Mouse (Mus musculus) C2C12 (cell line): Measurements from ENCODE around the gene Gm10272. TPM values are rescaled to one million over a fixed set of nuclear protein-coding genes. Genes with fewer than 3 reads are reported as not detected.
"Not testable (repeated sequence)": the region's sequence is repeated elsewhere in the genome, so short reads cannot be mapped to it uniquely, and the experiment has no call there.

ENCODE experiments used
- H3K27me3 ChIP-seq: one replicate; pipeline ENCODE4 v1.6.1; 2011; ENCODE audit not compliant: control insufficient read depth, insufficient read depth, insufficient read length
- H3K36me3 ChIP-seq: one replicate; pipeline ENCODE4 v1.6.1; 2011; ENCODE audit not compliant: control insufficient read depth, insufficient read depth
- H3K4me3 ChIP-seq: one replicate; pipeline ENCODE4 v1.5.1; 2011; ENCODE audit warnings: mild to moderate bottlenecking, control low read depth; ENCODE audit not compliant: poor library complexity, insufficient read depth, severe bottlenecking
- H3K79me2 ChIP-seq: one replicate; pipeline ENCODE4 v1.6.1; 2011; ENCODE audit not compliant: control insufficient read depth, insufficient read depth
- H3K79me3 ChIP-seq: one replicate; pipeline ENCODE4 v1.6.1; 2011; ENCODE audit warnings: low read depth, control low read depth
- H3ac ChIP-seq: one replicate; pipeline ENCODE3; 2011; ENCODE audit warnings: low read depth; ENCODE audit not compliant: control insufficient read depth, insufficient read length
- CEBPB ChIP-seq: IDR thresholded peaks from one replicate; pipeline ENCODE4 v1.6.1; 2011; ENCODE audit warnings: low read depth, mild to moderate bottlenecking, control low read depth, moderate library complexity
- CTCF ChIP-seq: IDR thresholded peaks from one replicate; pipeline ENCODE4 v1.5.1; 2011; ENCODE audit not compliant: control insufficient read depth, insufficient read depth, insufficient read length
- FOSL1 ChIP-seq: IDR thresholded peaks from one replicate; pipeline ENCODE4 v1.8.0; 2011; ENCODE audit warnings: mild to moderate bottlenecking, low read length; ENCODE audit not compliant: poor library complexity, insufficient read depth, severe bottlenecking
- MAX ChIP-seq: IDR thresholded peaks from one replicate; pipeline ENCODE4 v1.6.1; 2011; ENCODE audit warnings: mild to moderate bottlenecking, control low read depth
- MYOD1 ChIP-seq: IDR thresholded peaks from one replicate; pipeline ENCODE4 v1.6.1; 2011; ENCODE audit warnings: low read depth; ENCODE audit not compliant: control insufficient read depth, insufficient read length
- MYOG ChIP-seq: IDR thresholded peaks from one replicate; pipeline ENCODE4 v1.6.1; 2011; ENCODE audit not compliant: control insufficient read depth, insufficient read length; ENCODE audit errors: extremely low read depth
- USF1 ChIP-seq: IDR thresholded peaks from one replicate; pipeline ENCODE4 v1.6.1; 2011; ENCODE audit warnings: low read depth, mild to moderate bottlenecking, control low read depth, moderate library complexity
- polyA plus RNA-seq: library from polyadenylated mRNA; unstranded; fragments of >200 nt; fragmentation: generic; extraction: Trizol; gene quantifications from one replicate; pipeline ENCODE4 v1.2.1, GENCODE M21; 2012; ENCODE audit warnings: missing spikeins

Gm10272 gene
- polyA plus RNA-seq, 1 experiment, result not detected

DNA sequence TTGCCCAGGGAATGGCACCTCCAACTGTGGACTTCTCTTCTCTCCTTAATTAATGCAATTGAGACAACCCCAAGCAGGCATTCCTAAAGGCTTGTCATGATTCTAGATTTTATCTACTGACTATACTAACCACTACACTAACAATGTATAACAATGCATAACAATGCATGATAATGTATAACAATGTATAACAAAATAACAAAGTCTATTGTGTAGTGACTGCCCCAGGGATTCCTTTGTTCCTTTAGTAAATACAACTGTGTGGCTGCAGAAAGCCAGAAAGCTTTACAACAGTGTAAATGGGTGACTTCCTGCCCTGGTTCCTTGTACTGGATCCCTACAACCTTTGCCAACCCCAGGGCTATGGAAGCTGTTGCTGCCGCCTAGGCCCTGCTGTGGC, 29.5 kb downstream of the Gm10272 start:
- TF ChIP-seq CEBPB, result no peak
- no peak for TF ChIP-seq MYOD1
- no peak for TF ChIP-seq MYOG
- TF ChIP-seq USF1, result no peak
- no peak for TF ChIP-seq MAX
- no peak for TF ChIP-seq FOSL1
- TF ChIP-seq CTCF, result no peak
- H3K79me2 ChIP-seq, result no peaks in the 10 kb centered on the region
- H3K36me3 ChIP-seq, result no peaks in the 10 kb centered on the region
- no peaks in the 10 kb centered on the region for H3K79me3 ChIP-seq
- H3K4me3 ChIP-seq, result no peak overlapping the region
- peaks cover 9% of the 10 kb centered on the region for H3K27me3 ChIP-seq
- no peak overlapping the region for H3ac ChIP-seq

GRCm38 (mm10) chr10:77738929-77739328, 32.5 kb downstream of the Gm10272 start:
- TF ChIP-seq USF1, result no peak
- no peak for TF ChIP-seq CEBPB
- TF ChIP-seq MYOD1, result no peak
- no peak for TF ChIP-seq MYOG
- TF ChIP-seq CTCF, result no peak
- no peak for TF ChIP-seq MAX
- no peak for TF ChIP-seq FOSL1
- H3K27me3 ChIP-seq, result peaks cover 24% of the 10 kb centered on the region
- no peak overlapping the region for H3K4me3 ChIP-seq
- no peaks in the 10 kb centered on the region for H3K36me3 ChIP-seq
- H3K79me2 ChIP-seq, result no peaks in the 10 kb centered on the region
- H3ac ChIP-seq, result no peak overlapping the region
- no peaks in the 10 kb centered on the region for H3K79me3 ChIP-seq

GRCm38 (mm10) chr10:77741924-77742688, 35.7 kb downstream of the Gm10272 start, which contains the start of gene Gm18596:
Gm18596 (minus strand) TSS chr10:77742638.
- H3K4me3 ChIP-seq, H3K79me3 ChIP-seq, H3K36me3 ChIP-seq, H3ac ChIP-seq, H3K79me2 ChIP-seq: not testable (repeated sequence)
- peaks cover 25% of the 10 kb centered on the region for H3K27me3 ChIP-seq

- not testable (repeated sequence) for H3ac ChIP-seq, H3K79me3 ChIP-seq, H3K27me3 ChIP-seq, H3K79me2 ChIP-seq, H3K4me3 ChIP-seq, H3K36me3 ChIP-seq
Observed at GRCm38 (mm10) chr10:77750686-77751085, 44.3 kb downstream of the Gm10272 start.

DNA sequence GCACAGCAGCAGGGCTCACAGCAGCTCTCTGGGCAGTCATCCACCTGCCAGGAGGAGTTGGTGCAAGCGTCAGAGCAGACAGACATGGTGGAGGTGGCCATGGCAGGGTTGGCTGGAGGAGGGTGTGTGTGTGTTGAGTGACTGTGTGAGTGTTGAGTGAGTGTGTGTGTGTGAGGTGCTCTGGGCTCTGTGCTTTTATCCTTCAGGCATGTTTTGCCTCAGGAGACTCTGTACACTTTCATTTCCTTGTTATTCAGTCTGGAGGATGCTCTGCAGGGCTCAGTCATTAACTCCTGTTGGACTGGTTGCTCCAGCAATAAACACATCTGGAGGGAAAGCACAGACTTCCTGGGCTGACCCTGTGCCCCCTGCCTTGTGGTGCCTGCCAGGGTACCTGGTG, 44.8 kb downstream of the Gm10272 start, which contains the start of gene Gm9736:
Gene Gm9736 (minus strand): TSS at position 101 of the 400 bp plus-strand sequence.
- not testable (repeated sequence) for H3ac ChIP-seq, H3K79me3 ChIP-seq, H3K36me3 ChIP-seq, H3K4me3 ChIP-seq, H3K79me2 ChIP-seq, H3K27me3 ChIP-seq

DNA sequence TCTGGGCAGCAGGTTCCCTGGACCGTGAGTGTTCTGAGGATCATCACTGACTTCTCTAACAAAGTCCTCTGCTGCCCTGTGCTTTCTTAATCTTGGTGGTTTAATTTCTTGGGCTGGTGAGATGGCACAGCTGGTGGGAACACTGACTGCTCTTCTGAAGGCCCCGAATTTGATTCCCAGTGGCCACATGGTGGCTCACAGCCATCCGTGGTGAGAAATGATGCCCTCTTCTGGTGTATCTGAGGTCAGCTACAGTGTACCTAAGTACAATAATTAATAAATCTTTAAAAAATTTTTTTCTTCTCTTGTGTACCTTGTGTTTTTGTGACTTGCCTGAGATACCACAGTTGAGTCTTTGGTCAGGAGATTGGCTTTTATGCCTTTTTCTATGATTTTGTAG, 45.9 kb downstream of the Gm10272 start:
- not testable (repeated sequence) for H3K4me3 ChIP-seq, H3K79me3 ChIP-seq, H3K36me3 ChIP-seq, H3ac ChIP-seq, H3K27me3 ChIP-seq, H3K79me2 ChIP-seq

GRCm38 (mm10) chr10:77753448-77753847, 47.0 kb downstream of the Gm10272 start:
- no peak overlapping the region for H3K4me3 ChIP-seq
- no peaks in the 10 kb centered on the region for H3K36me3 ChIP-seq
- TF ChIP-seq USF1 (no peak), CEBPB (no peak)
- H3K79me2 ChIP-seq, result no peaks in the 10 kb centered on the region
- no peaks in the 10 kb centered on the region for H3K27me3 ChIP-seq
- no peaks in the 10 kb centered on the region for H3K79me3 ChIP-seq
- no peak overlapping the region for H3ac ChIP-seq

Other genes with a start within 250 kb of the Gm10272 start
- gene Fam207a, start 190.8 kb upstream of the Gm10272 start, polyA plus RNA-seq, result 45.2 TPM
- 0.47 TPM for gene Itgb2, start 176.4 kb upstream of the Gm10272 start, polyA plus RNA-seq
- 96.1 TPM for gene Pttg1ip, start 124.9 kb upstream of the Gm10272 start, polyA plus RNA-seq
- gene Sumo3, start 100.5 kb upstream of the Gm10272 start, polyA plus RNA-seq, result 152 TPM
- 5.1 TPM for gene Gm49325, start 100.4 kb upstream of the Gm10272 start, polyA plus RNA-seq
- gene Ube2g2, start 84.4 kb upstream of the Gm10272 start, polyA plus RNA-seq, result 85.5 TPM
- gene Tspear, start 20.1 kb upstream of the Gm10272 start, polyA plus RNA-seq, result not detected
- not detected for gene Gm19402, start 15.9 kb upstream of the Gm10272 start, polyA plus RNA-seq
- not detected for gene Gm9508, start 9.4 kb upstream of the Gm10272 start, polyA plus RNA-seq
- not detected for gene Gm10024, start 4.8 kb downstream of the Gm10272 start, polyA plus RNA-seq
- gene Gm10142, start 9.2 kb downstream of the Gm10272 start, polyA plus RNA-seq, result not detected
- not detected for gene Krtap12-1, start 14.0 kb downstream of the Gm10272 start, polyA plus RNA-seq
- not detected for gene Gm10100, start 19.9 kb downstream of the Gm10272 start, polyA plus RNA-seq
- not detected for gene Gm18596, start 36.0 kb downstream of the Gm10272 start, polyA plus RNA-seq
- gene Gm9736, start 44.7 kb downstream of the Gm10272 start, polyA plus RNA-seq, result not detected
- gene Gm3233, start 53.1 kb downstream of the Gm10272 start, polyA plus RNA-seq, result not detected
- gene Gm3238, start 64.7 kb downstream of the Gm10272 start, polyA plus RNA-seq, result not detected
- gene Gm7138, start 70.3 kb downstream of the Gm10272 start, polyA plus RNA-seq, result not detected
- not detected for gene Gm3250, start 75.9 kb downstream of the Gm10272 start, polyA plus RNA-seq
- not detected for gene Gm7137, start 81.6 kb downstream of the Gm10272 start, polyA plus RNA-seq
- gene Gm9639, start 88.5 kb downstream of the Gm10272 start, polyA plus RNA-seq, result not detected
- not detected for gene Gm19668, start 92.5 kb downstream of the Gm10272 start, polyA plus RNA-seq
- gene Gm9507, start 105.2 kb downstream of the Gm10272 start, polyA plus RNA-seq, result not detected
- gene Gm2696, start 108.1 kb downstream of the Gm10272 start, polyA plus RNA-seq, result not detected
- not detected for gene Krtap10-4, start 120.5 kb downstream of the Gm10272 start, polyA plus RNA-seq
- not detected for gene Krtap10-10, start 129.3 kb downstream of the Gm10272 start, polyA plus RNA-seq
- not detected for gene Gm36176, start 140.2 kb downstream of the Gm10272 start, polyA plus RNA-seq
- not detected for gene Gm10318, start 146.2 kb downstream of the Gm10272 start, polyA plus RNA-seq
- not detected for gene Gm3285, start 155.3 kb downstream of the Gm10272 start, polyA plus RNA-seq
- 0.01 TPM for gene Lrrc3, start 195.9 kb downstream of the Gm10272 start, polyA plus RNA-seq